Mouse (Mus musculus) heart, embryonic 10.5 days (tissue): ENCODE data around the gene Idua. TPM values are rescaled to one million over a fixed set of nuclear protein-coding genes. Genes with fewer than 3 reads are reported as not detected.
A peak's percentile ranks its signal among the peaks of the same experiment; 100 is the strongest.
"Not testable (repeated sequence)": the region's sequence is repeated elsewhere in the genome, so short reads cannot be mapped to it uniquely, and the experiment has no call there.

ENCODE experiments used
- DNase-seq: peaks from one replicate; pipeline ENCODE4 v3.0.0-alpha.2; 2017; ENCODE audit warnings: low spot score
- H3K27ac ChIP-seq: fragments of 300-500 bp; sonication (generic); 2 replicates; pipeline ENCODE4 v1.5.1; 2016; ENCODE audit warnings: mild to moderate bottlenecking
- H3K27me3 ChIP-seq: fragments of 300-500 bp; sonication (generic); 2 replicates; pipeline ENCODE4 v1.6.1; 2016; ENCODE audit warnings: mild to moderate bottlenecking; ENCODE audit not compliant: poor library complexity, insufficient read depth, severe bottlenecking
- H3K36me3 ChIP-seq: fragments of 300-500 bp; sonication (generic); 2 replicates; pipeline ENCODE4 v1.6.1; 2016; ENCODE audit warnings: mild to moderate bottlenecking, moderate library complexity
- H3K4me1 ChIP-seq: fragments of 300-500 bp; sonication (generic); 2 replicates; pipeline ENCODE4 v1.6.1; 2016; ENCODE audit warnings: mild to moderate bottlenecking
- H3K4me3 ChIP-seq: fragments of 300-500 bp; sonication (generic); 2 replicates; pipeline ENCODE4 v1.5.1; 2016; ENCODE audit warnings: mild to moderate bottlenecking, moderate library complexity
- H3K9me3 ChIP-seq: fragments of 300-500 bp; sonication (generic); 2 replicates; pipeline ENCODE4 v1.6.1; 2016; ENCODE audit warnings: mild to moderate bottlenecking, moderate library complexity
- WGBS: fragments of 180-500 bp; shearing (Covaris S2); methylation state at CpG from one replicate; pipeline ENCODE4 v1.1.7; 2016; 5-methylcytosine and 5-hydroxymethylcytosine counted together
- polyA plus RNA-seq: library from polyadenylated mRNA; unstranded; fragments of >200 nt; fragmentation: Nextera tagmentation; extraction: Ambion mirVana; gene quantifications from 2 replicates; pipeline ENCODE4 v1.2.1, GENCODE M21; 2016

Gene Idua
- polyA plus RNA-seq: 15.1 and 16.3 TPM in 2 replicates

- H3K27ac ChIP-seq: peak within 1 kb of the TSS; percentile 88
- no peak for DNase-seq
- 11% methylated on average over 24 of the region's 24 CpGs for WGBS
These were observed at the start of gene Idua for GRCm38 (mm10) chr5:108659698-108660631. Gene Idua (plus strand): TSS chr5:108660331.

DNA sequence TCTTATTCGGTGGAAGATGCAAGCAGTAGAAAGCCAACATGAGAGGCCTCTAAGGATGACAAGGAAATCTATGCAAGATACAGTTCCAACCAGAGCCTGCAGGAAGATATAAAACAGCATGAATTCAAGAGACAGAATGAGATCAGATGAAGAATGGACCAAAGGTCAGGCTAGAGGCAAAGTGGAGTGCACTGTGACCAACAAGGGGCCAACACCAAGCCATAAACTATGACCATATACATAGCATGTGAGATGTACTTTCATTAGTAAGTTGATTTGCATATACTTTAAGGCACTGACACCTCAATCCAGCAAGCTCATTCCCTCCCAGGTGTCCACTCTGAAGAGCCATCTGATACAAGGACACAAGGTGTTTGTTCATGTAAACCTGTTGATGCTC lies 49.7 kb upstream of the Idua start:
- DNase-seq: no peak
- Histone ChIP-seq H3K36me3 (peaks cover 96% of the 10 kb centered on the region), H3K4me3 (no peak overlapping the region), H3K27me3 (no peaks in the 10 kb centered on the region), H3K4me1 (no peaks in the 10 kb centered on the region), H3K9me3 (no peaks in the 10 kb centered on the region), H3K27ac (no peak overlapping the region)
- WGBS: 89% methylated on average over 1 of the region's 1 CpGs

More at GRCm38 (mm10) chr5:108659698-108660631, at the start of gene Idua:
- peak within 1 kb of the TSS; percentile 92 for H3K4me3 ChIP-seq
- H3K36me3 ChIP-seq: peaks cover 30% of the 10 kb centered on the region
- peaks cover 7% of the 10 kb centered on the region; the same call in 1 of the 2 replicates for H3K27me3 ChIP-seq
- H3K9me3 ChIP-seq: no peaks in the 10 kb centered on the region
- H3K4me1 ChIP-seq: peaks cover 8% of the 10 kb centered on the region

DNA sequence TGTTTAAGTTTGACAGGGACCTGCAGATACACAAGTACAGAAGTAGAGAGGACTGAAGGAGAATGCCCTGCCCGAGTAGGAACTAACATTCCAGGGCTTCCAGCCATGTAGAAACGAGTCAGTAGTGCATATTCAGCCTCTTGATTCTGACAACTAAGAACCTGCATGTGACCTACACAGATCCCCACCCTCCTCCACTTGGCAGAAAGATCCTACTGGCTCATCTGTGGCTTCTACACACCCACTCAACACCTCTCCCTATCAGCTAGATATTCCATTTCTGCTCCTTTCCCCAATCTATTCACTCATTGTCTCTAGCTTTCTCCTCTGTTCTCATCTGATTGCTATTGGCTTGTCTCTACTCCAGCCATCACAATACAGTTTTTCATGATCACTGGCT lies 38.3 kb upstream of the Idua start:
- Histone ChIP-seq H3K27ac (no peak overlapping the region), H3K36me3 (peaks cover 61% of the 10 kb centered on the region), H3K9me3 (no peaks in the 10 kb centered on the region), H3K4me1 (peaks cover 8% of the 10 kb centered on the region; the same call in 1 of the 2 replicates), H3K27me3 (no peaks in the 10 kb centered on the region), H3K4me3 (no peak overlapping the region)
- 35% methylated on average over 2 of the region's 2 CpGs for WGBS
- DNase-seq: no peak

DNA sequence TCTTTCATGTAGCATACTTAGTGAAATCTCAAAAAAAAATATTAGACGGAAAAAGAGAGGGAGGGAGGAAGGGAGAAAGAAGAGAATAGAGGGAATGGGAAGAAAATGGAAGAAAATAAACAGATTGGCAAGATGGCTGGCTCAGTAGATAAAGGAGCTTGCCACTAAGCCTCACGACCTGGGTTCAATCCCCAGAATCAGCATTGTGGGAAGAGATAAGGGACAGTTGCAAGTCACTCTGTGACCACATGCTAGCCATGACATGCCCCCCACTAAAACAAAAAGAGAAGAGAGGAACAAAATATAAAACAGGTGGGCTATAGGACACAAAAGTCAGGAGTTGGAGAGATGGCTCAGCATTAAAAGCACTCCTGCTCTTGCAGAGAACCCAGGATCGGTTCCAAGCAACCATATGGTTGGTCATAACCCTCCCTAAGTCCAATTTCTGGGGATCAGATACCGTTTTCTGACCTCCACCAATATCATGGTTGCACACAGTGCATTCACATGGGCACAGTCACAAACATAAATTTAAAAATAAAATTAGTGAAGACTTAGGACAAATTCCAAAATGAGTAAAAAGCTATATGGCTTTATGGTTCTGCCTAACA lies 34.0 kb upstream of the Idua start:
- H3K36me3 ChIP-seq: peaks cover 35% of the 10 kb centered on the region
- no peaks in the 10 kb centered on the region for H3K9me3 ChIP-seq
- no peaks in the 10 kb centered on the region for H3K27me3 ChIP-seq
- no peak for DNase-seq
- 74% methylated on average over 4 of the region's 4 CpGs for WGBS
- H3K4me1 ChIP-seq: peaks cover 23% of the 10 kb centered on the region
- H3K4me3 ChIP-seq: no peak overlapping the region
- H3K27ac ChIP-seq: no peak overlapping the region

DNA sequence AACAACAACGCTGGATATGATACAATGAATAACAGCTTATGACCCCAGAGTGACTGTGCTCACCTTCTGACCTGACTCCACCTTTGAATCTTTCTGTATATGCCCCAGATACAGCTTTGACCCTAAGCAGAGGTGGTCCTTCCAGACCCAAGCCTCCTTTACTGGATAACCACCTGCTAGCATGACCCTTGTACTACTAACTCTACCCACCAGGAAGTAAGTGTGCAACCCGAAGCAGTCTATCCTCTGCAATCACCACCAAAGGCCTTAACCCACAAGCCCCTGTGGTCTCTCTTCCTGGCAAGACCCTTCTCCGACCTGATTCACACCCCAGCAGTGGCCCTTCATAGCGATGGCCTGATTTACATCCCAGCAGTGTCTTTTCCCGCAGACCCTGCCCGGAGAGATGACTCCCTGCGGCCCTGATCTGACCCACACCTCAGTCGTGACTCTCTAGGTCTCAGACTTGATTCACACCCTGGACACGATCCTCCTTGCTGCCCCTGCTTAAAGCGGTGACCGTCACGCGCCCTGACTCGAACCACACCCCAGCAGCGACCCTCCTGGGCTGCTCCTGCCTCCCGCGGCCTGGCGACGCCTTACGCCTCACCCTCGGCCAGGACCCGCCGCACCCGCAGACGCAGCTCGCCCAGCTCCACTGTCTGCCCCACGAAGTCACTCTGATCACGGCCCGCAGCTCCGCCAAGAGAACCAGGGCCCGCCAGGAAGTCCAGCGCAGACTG lies 31.1 kb upstream of the Idua start:
- Histone ChIP-seq H3K9me3 (no peaks in the 10 kb centered on the region), H3K4me3 (peak overlapping the region; percentile 86), H3K36me3 (peaks cover 7% of the 10 kb centered on the region), H3K4me1 (peaks cover 15% of the 10 kb centered on the region), H3K27me3 (no peaks in the 10 kb centered on the region), H3K27ac (peak overlapping the region; percentile 95)
- WGBS: 2% methylated on average over 32 of the region's 32 CpGs
- DNase-seq: no peak

- DNase-seq: peak; percentile 98
- Histone ChIP-seq H3K27me3 (no peaks in the 10 kb centered on the region), H3K9me3 (no peaks in the 10 kb centered on the region), H3K4me1 (peaks cover 15% of the 10 kb centered on the region), H3K36me3 (no peaks in the 10 kb centered on the region), H3K27ac (peak within 1 kb of the TSS; percentile 95), H3K4me3 (peak within 1 kb of the TSS; percentile 86)
- under 1% methylated on average over 58 of the region's 58 CpGs for WGBS
These were observed 30.3 kb upstream of the Idua start, which contains the start of the genes Gak and Tmem175 for GRCm38 (mm10) chr5:108629634-108630483. Gene Gak (minus strand): TSS chr5:108629755. Gene Tmem175 (plus strand): TSS chr5:108629770.

GRCm38 (mm10) chr5:108633676-108634075 lies 26.5 kb upstream of the Idua start:
- WGBS: 92% methylated on average over 4 of the region's 4 CpGs
- Histone ChIP-seq H3K27ac (no peak overlapping the region), H3K36me3 (peaks cover 4% of the 10 kb centered on the region; the same call in 1 of the 2 replicates), H3K4me3 (no peak overlapping the region), H3K9me3 (no peaks in the 10 kb centered on the region), H3K27me3 (no peaks in the 10 kb centered on the region), H3K4me1 (peaks cover 10% of the 10 kb centered on the region)
- DNase-seq: no peak

- DNase-seq, H3K27ac ChIP-seq, H3K27me3 ChIP-seq, H3K4me3 ChIP-seq, H3K9me3 ChIP-seq, H3K4me1 ChIP-seq, H3K36me3 ChIP-seq: not testable (repeated sequence)
- 91% methylated on average over 2 of the region's 3 CpGs for WGBS
These were observed 26.0 kb upstream of the Idua start for GRCm38 (mm10) chr5:108634088-108634487.

GRCm38 (mm10) chr5:108636172-108636571 lies 24.0 kb upstream of the Idua start:
- 68% methylated on average over 4 of the region's 4 CpGs for WGBS
- Histone ChIP-seq H3K4me3 (no peak overlapping the region), H3K9me3 (no peaks in the 10 kb centered on the region), H3K27ac (no peak overlapping the region), H3K27me3 (no peaks in the 10 kb centered on the region), H3K36me3 (peaks cover 11% of the 10 kb centered on the region; the same call in 1 of the 2 replicates), H3K4me1 (no peaks in the 10 kb centered on the region)
- no peak for DNase-seq

- 53% methylated on average over 2 of the region's 2 CpGs for WGBS
- no peaks in the 10 kb centered on the region for H3K9me3 ChIP-seq
- peaks cover 3% of the 10 kb centered on the region; the same call in 1 of the 2 replicates for H3K4me1 ChIP-seq
- H3K27ac ChIP-seq: no peak overlapping the region
- no peak for DNase-seq
- H3K4me3 ChIP-seq: no peak overlapping the region
- H3K27me3 ChIP-seq: no peaks in the 10 kb centered on the region
- peaks cover 55% of the 10 kb centered on the region for H3K36me3 ChIP-seq
These were observed 16.5 kb upstream of the Idua start for GRCm38 (mm10) chr5:108643674-108644073.

DNA sequence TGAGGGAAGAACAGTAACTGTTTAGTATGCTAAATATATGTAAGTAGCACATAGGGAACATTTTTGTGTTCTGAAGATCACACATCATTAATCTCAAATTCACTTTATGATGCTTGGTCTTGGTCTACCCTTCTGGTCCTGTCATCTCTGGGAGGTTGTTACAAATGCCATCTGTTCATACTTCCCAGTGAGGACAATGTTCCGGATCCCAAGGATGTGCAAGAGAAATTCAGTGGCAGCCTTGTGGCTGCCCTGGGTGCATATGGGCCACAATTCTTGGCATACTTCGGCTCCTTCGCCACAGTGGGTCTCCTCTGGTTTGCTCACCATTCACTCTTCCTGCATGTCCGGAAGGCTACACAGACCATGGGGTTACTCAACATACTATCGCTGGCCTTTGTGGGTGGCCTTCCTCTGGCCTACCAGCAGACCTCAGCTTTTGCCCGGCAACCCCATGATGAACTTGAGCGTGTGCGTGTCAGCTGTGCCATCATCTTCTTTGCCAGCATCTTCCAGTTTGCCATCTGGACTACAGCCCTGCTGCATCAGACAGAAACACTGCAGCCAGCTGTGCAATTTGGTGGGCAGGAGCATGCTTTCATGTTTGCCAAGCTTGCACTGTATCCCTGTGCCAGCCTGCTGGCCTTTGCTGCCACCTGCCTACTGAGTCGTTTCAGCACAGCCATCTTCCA lies 14.3 kb upstream of the Idua start:
- H3K4me3 ChIP-seq: no peak overlapping the region
- WGBS: 89% methylated on average over 9 of the region's 9 CpGs
- peaks cover 65% of the 10 kb centered on the region for H3K36me3 ChIP-seq
- DNase-seq: peak; percentile 61
- no peak overlapping the region for H3K27ac ChIP-seq
- H3K27me3 ChIP-seq: no peaks in the 10 kb centered on the region
- no peaks in the 10 kb centered on the region for H3K9me3 ChIP-seq
- peaks cover 3% of the 10 kb centered on the region; the same call in 1 of the 2 replicates for H3K4me1 ChIP-seq
